Mouse (Mus musculus): ENCODE measurements around the gene Fam171b.

The Fam171b gene

DNA sequence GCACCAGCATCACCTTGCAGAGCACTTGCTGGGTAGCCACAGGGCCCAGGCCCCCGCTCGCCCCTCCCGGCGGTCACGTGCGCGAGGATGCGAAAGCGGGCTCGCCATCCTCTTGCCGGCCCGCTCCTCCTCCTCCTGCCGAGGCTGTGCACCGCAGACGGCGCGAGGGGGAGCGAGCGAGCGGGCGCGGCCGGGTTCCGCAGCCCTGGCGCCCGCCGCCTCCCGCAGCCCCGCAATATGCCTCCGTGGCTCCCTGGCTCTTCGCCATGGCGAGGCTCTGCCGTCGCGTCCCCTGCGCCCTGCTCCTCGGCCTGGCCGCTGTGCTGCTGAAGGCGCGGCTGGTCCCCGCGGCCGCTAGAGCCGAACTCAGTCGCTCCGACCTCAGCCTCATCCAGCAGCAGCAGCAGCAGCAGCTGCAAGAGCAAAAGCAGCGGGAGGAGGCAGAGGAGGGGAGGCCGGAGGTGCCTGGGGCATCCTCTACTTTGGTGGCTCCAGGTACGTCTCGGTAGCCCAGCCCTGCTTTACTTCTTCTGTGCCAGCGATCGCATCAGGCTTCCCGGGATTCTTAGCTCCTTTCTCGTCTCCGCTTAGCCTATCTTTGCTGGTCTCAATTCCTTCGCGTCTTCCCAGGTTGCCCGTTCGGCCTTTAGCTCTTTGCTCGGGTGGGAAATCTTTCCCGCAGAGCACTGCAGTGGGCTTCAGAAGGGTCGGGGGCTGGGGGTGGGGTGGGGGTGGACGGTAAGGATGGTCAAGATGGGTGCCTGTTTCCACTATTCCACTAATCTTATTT lies at the start of gene Fam171b:
Gene Fam171b, plus strand, starts transcription at position 154 of the 790 bp plus-strand sequence.
- DNase-seq = peak; percentile 96

GRCm38 (mm10) chr2:83766058-83766457 lies 46.4 kb upstream of the Fam171b start:
- no peak for DNase-seq

DNA sequence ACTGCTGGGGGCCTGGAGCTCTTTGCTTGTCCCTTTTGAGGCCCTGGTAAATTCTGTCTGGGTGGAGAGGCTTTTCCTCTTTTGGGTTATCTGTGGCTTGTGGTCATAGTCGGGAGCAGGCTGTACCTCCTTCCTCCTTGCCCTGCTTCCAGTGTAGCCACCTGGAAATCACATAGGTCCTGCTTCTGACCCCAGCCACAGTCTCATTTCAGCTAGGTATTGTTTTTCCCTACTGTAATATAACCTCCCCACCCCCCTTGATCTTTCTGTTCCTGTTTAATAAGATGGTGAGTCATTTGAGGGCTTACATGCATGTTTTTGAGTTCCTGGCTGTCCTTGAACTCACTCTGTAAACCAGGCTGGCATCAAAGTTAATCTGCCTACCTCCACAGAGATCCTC lies 45.6 kb upstream of the Fam171b start:
- no peak for DNase-seq

DNA sequence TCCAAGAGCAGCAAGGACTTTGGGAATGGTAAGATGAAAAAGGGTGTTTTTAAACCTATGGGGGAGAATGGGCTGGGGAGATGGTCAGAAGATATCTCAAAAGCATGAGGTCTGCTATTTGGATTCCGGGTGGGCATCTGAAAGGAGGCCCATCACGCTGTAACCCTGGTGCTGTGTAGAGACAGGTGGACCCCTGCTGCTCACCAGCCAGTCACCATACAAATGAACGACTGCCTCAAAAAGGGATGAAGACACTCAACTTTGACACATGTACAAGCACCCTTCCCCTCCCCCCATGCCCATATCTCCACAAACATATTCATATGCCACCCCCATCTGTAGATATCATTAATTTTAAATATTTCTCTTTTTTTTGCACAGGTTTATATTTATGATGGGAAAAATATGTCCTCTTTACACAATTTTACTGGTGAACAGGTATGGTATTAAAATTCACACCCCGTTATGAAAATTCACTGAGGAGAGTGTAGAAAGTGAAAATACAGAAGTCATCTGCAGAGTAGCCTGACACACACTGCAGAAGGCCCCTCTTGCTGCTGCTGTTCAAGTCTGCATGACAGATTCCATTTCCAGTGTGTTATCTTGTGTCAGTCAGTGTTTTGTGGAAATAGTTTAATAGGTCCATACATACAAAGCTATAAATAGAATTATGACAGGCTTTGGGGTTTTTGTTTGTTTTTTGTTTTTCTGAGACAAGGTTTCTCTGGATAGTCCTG lies 44.0 kb upstream of the Fam171b start:
- no peak for DNase-seq

DNA sequence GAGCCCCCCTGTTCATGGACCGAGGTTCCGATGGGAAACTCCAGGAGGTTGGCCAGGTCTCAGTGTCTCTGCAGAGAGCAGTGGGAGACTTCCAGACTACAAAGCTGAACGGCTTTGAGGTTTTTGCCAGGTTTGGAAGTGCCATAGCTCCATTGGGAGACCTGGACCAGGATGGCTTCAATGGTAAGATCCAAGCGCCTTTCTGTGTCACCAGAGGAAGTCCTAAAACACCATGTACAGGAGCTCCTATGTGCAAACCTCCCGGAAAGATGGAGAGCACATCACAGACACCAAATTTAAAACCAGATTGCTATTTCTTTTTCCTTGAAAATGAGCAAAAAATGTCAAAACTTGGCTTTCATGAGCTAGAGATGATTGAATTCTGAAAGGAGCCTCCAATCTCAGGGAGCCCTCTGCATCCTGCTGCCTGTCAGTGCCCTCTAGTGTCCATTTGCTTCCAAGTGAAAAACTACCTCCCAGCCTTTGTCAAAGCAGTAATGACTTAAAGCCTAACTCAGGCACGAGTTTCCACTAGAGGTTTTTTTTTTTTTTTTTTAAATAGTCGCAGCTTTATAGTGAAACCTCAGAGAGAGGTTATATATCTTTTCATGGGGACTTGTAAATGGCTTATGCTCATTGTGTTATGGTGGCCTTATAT lies 41.2 kb upstream of the Fam171b start:
- DNase-seq = peak; percentile 41

- no peak for DNase-seq
Observed at GRCm38 (mm10) chr2:83791330-83792073, 20.9 kb upstream of the Fam171b start.

- DNase-seq = no peak
Observed at GRCm38 (mm10) chr2:83792102-83792501, 20.3 kb upstream of the Fam171b start.

DNA sequence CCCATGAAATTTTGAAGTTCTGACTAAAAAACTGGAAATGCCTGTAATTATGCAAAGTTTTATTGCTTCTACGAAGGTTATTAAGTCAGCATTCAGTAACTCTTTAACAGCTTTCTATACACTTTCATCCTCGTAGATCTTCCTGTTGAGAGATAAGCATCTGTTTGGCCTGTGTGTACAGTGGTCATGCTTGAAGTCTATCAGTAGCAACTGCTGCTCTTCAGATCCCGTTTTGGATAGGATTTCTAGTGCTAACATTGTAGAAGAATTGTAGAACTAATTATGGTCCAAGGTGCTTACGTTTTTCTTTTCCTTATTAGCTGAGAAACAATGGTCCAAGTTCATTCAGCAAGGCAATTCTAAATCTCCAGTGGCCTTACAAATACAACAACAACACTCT lies 16.7 kb upstream of the Fam171b start:
- no peak for DNase-seq

GRCm38 (mm10) chr2:83797902-83798497 lies 14.4 kb upstream of the Fam171b start:
- no peak for DNase-seq

GRCm38 (mm10) chr2:83813273-83813892 lies 947 bp downstream of the Fam171b start:
- DNase-seq = peak; percentile 43

DNA sequence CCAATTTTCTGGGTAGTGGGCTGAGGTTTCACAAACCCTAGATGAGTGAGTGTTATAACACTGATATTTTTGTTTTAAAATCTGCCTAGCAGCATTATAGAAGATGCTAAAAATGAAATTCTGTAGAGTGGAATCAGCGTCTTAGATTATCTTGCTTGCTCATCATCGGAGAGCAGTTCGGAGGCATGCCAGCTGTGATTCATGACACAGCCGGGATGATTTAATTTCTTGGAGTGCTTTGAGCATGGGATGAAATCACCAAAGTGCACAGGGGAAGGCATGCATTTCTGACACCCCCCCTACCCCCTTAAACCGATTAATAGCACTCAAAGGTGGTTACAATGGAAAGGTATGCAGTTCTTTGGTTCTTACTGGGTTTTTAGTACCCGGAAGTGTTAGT lies 1.6 kb downstream of the Fam171b start:
- peak; percentile 45 for DNase-seq

GRCm38 (mm10) chr2:83816147-83816546 lies 3.7 kb downstream of the Fam171b start:
- DNase-seq = no peak

DNA sequence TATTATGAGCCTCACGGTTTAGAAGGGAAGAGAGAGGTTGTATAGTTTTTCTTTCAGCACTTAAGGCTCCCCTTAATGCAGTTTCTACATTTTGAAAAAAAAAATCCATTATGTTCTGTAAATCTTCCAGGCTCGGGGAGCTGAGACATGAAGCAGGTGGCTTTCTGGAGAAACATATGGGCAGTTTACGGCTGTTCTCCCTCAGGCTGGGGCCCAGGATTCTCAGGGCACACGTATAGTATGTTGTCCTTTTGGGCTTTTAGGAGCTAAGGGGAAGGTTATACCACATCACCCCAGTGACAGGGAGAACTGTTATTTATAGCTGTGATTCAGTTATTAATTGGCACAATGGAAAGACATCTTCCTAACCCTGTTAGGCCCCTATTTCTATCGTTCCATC lies 12.7 kb downstream of the Fam171b start:
- DNase-seq = peak; percentile 32

DNA sequence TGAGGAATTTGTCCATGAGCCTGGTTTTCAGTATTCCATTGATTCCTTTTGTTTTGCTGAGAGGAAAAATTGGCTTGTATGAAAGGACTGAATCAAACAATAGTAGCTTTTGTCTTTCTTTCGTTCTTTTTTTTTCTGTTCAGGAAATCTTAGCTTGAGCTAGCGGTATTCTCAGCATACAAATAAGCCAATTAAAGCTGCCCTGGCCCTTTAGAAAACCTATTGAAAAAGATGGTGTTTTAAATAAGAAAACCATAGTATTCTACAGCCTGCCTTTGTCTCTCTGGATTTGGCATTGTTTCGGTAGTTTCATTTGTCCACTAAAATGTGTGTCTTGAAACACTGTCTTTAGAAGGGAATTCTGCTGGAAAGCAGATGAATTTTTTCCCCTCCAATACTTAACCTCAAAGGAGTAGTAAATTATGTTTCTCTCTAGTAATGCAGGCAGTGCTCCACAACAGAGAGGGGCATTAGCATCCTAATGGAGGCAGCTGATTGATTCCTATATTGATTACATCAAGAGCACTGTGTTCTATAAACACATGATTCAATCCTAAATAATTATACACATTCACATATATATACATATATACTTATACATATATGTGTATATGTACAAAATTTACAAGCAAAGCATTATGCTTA lies 16.6 kb downstream of the Fam171b start:
- DNase-seq = no peak

GRCm38 (mm10) chr2:83832903-83833302 lies 20.5 kb downstream of the Fam171b start:
- peak; percentile 23 for DNase-seq

GRCm38 (mm10) chr2:83835313-83836070 lies 23.1 kb downstream of the Fam171b start:
- DNase-seq = no peak

GRCm38 (mm10) chr2:83848495-83848894 lies 36.1 kb downstream of the Fam171b start:
- DNase-seq = no peak

GRCm38 (mm10) chr2:83853423-83853822 lies 41.0 kb downstream of the Fam171b start:
- DNase-seq = no peak

GRCm38 (mm10) chr2:83856236-83856635 lies 43.8 kb downstream of the Fam171b start:
- no peak for DNase-seq

- peak; percentile 12 for DNase-seq
Observed at GRCm38 (mm10) chr2:83883850-83884420, 71.5 kb downstream of the Fam171b start.
